Mouse (Mus musculus): Measurements from ENCODE around the gene Vasn. TPM values are rescaled to one million over a fixed set of nuclear protein-coding genes. Genes with fewer than 3 reads are reported as not detected.

Vasn gene
- polyA plus RNA-seq, 1 experiment from 2014 or later, result 4.2 TPM

- whole genome bisulfite sequencing, result 71% methylated on average over 7 of the region's 7 CpGs
Measured at GRCm38 (mm10) chr16:4651624-4652023, 11.9 kb downstream of the Vasn start.

GRCm38 (mm10) chr16:4652707-4653416, 13.1 kb downstream of the Vasn start:
- Histone ChIP-seq H3K36me3 (ENCODE audit: control insufficient read depth, insufficient read depth, low read length) (peaks cover 9% of the 10 kb centered on the region), H3K4me2 (ENCODE audit: low read length) (no peak overlapping the region), H3K4me1 (ENCODE audit: control insufficient read depth, insufficient read depth, low read length) (peaks cover 9% of the 10 kb centered on the region; the same call in 1 of the 2 replicates), H3K27ac (ENCODE audit: low read length) (no peak overlapping the region), H3K9ac (ENCODE audit: low read depth, low read length) (no peak overlapping the region), H3K27me3 (ENCODE audit: control insufficient read depth, insufficient read depth, low read depth, low read length) (no peaks in the 10 kb centered on the region), H3K4me3 (ENCODE audit: low read depth, low read length) (no peak overlapping the region), H3K9me3 (replicated peaks; ENCODE audit: control insufficient read depth, low read length, poor library complexity, severe bottlenecking) (no peaks in the 10 kb centered on the region)
- 83% methylated on average over 4 of the region's 4 CpGs for WGBS
- ATAC-seq, result no peak

More at GRCm38 (mm10) chr16:4651624-4652023, 11.9 kb downstream of the Vasn start:
- H3K9me3 ChIP-seq (replicated peaks; ENCODE audit: control insufficient read depth, low read length, poor library complexity, severe bottlenecking), result no peaks in the 10 kb centered on the region
- H3K4me2 ChIP-seq (ENCODE audit: low read length), result no peak overlapping the region
- no peak overlapping the region for H3K9ac ChIP-seq (ENCODE audit: low read depth, low read length)
- ATAC-seq, result no peak
- H3K27ac ChIP-seq (ENCODE audit: low read length), result no peak overlapping the region
- H3K27me3 ChIP-seq (ENCODE audit: control insufficient read depth, insufficient read depth, low read depth, low read length), result no peaks in the 10 kb centered on the region
- H3K4me1 ChIP-seq (ENCODE audit: control insufficient read depth, insufficient read depth, low read length), result peaks cover 9% of the 10 kb centered on the region; the same call in 1 of the 2 replicates
- H3K4me3 ChIP-seq (ENCODE audit: low read depth, low read length), result no peak overlapping the region
- peaks cover 9% of the 10 kb centered on the region for H3K36me3 ChIP-seq (ENCODE audit: control insufficient read depth, insufficient read depth, low read length)

- no peak overlapping the region for H3K4me2 ChIP-seq (ENCODE audit: low read length)
- 83% methylated on average over 10 of the region's 10 CpGs for WGBS
- H3K27ac ChIP-seq (ENCODE audit: low read length), result no peak overlapping the region
- peaks cover 11% of the 10 kb centered on the region; the same call in 1 of the 2 replicates for H3K4me1 ChIP-seq (ENCODE audit: control insufficient read depth, insufficient read depth, low read length)
- H3K36me3 ChIP-seq (ENCODE audit: control insufficient read depth, insufficient read depth, low read length), result peaks cover 9% of the 10 kb centered on the region
- H3K9me3 ChIP-seq (replicated peaks; ENCODE audit: control insufficient read depth, low read length, poor library complexity, severe bottlenecking), result no peaks in the 10 kb centered on the region
- ATAC-seq, result no peak
- H3K27me3 ChIP-seq (ENCODE audit: control insufficient read depth, insufficient read depth, low read depth, low read length), result no peaks in the 10 kb centered on the region
- H3K4me3 ChIP-seq (ENCODE audit: low read depth, low read length), result no peak overlapping the region
- no peak overlapping the region for H3K9ac ChIP-seq (ENCODE audit: low read depth, low read length)
Measured at GRCm38 (mm10) chr16:4654706-4655105, 15.0 kb downstream of the Vasn start.

- H3K4me2 ChIP-seq (ENCODE audit: low read length), result no peak overlapping the region
- peaks cover 9% of the 10 kb centered on the region for H3K36me3 ChIP-seq (ENCODE audit: control insufficient read depth, insufficient read depth, low read length)
- no peaks in the 10 kb centered on the region for H3K27me3 ChIP-seq (ENCODE audit: control insufficient read depth, insufficient read depth, low read depth, low read length)
- ATAC-seq, result no peak
- H3K4me3 ChIP-seq (ENCODE audit: low read depth, low read length), result no peak overlapping the region
- 0 out of 2 replicates have a peak overlapping the region, but pooled peaks have one; percentile 4 for H3K9ac ChIP-seq (ENCODE audit: low read depth, low read length)
- peak overlapping the region; percentile 59 for H3K27ac ChIP-seq (ENCODE audit: low read length)
- peaks cover 11% of the 10 kb centered on the region; the same call in 1 of the 2 replicates for H3K4me1 ChIP-seq (ENCODE audit: control insufficient read depth, insufficient read depth, low read length)
- 67% methylated on average over 4 of the region's 4 CpGs for WGBS
- H3K9me3 ChIP-seq (replicated peaks; ENCODE audit: control insufficient read depth, low read length, poor library complexity, severe bottlenecking), result no peaks in the 10 kb centered on the region
Measured at GRCm38 (mm10) chr16:4655251-4655734, 15.6 kb downstream of the Vasn start.

- Histone ChIP-seq H3K27me3 (ENCODE audit: control insufficient read depth, insufficient read depth, low read depth, low read length) (no peaks in the 10 kb centered on the region), H3K9ac (ENCODE audit: low read depth, low read length) (0 out of 2 replicates have a peak overlapping the region, but pooled peaks have one; percentile 4), H3K27ac (ENCODE audit: low read length) (peak overlapping the region; percentile 59), H3K4me3 (ENCODE audit: low read depth, low read length) (no peak overlapping the region), H3K36me3 (ENCODE audit: control insufficient read depth, insufficient read depth, low read length) (peaks cover 10% of the 10 kb centered on the region), H3K4me1 (ENCODE audit: control insufficient read depth, insufficient read depth, low read length) (peaks cover 11% of the 10 kb centered on the region; the same call in 1 of the 2 replicates), H3K9me3 (replicated peaks; ENCODE audit: control insufficient read depth, low read length, poor library complexity, severe bottlenecking) (no peaks in the 10 kb centered on the region), H3K4me2 (ENCODE audit: low read length) (no peak overlapping the region)
- peak; percentile 41; the same call in 1 of the 2 replicates for ATAC-seq
- WGBS, result 26% methylated on average over 11 of the region's 11 CpGs
Measured at GRCm38 (mm10) chr16:4655764-4656570, 16.2 kb downstream of the Vasn start.

- no peak overlapping the region for H3K4me3 ChIP-seq (ENCODE audit: low read depth, low read length)
- ATAC-seq, result no peak
- WGBS, result 59% methylated on average over 9 of the region's 9 CpGs
- no peak overlapping the region for H3K27ac ChIP-seq (ENCODE audit: low read length)
- H3K4me1 ChIP-seq (ENCODE audit: control insufficient read depth, insufficient read depth, low read length), result peaks cover 11% of the 10 kb centered on the region; the same call in 1 of the 2 replicates
- no peaks in the 10 kb centered on the region for H3K27me3 ChIP-seq (ENCODE audit: control insufficient read depth, insufficient read depth, low read depth, low read length)
- no peak overlapping the region for H3K9ac ChIP-seq (ENCODE audit: low read depth, low read length)
- H3K4me2 ChIP-seq (ENCODE audit: low read length), result no peak overlapping the region
- H3K9me3 ChIP-seq (replicated peaks; ENCODE audit: control insufficient read depth, low read length, poor library complexity, severe bottlenecking), result no peaks in the 10 kb centered on the region
- H3K36me3 ChIP-seq (ENCODE audit: control insufficient read depth, insufficient read depth, low read length), result peaks cover 14% of the 10 kb centered on the region
Measured at GRCm38 (mm10) chr16:4656571-4657081, 16.9 kb downstream of the Vasn start.

GRCm38 (mm10) chr16:4658781-4659245, 19.1 kb downstream of the Vasn start:
- no peaks in the 10 kb centered on the region for H3K9me3 ChIP-seq (replicated peaks; ENCODE audit: control insufficient read depth, low read length, poor library complexity, severe bottlenecking)
- peaks cover 11% of the 10 kb centered on the region; the same call in 1 of the 2 replicates for H3K4me1 ChIP-seq (ENCODE audit: control insufficient read depth, insufficient read depth, low read length)
- no peaks in the 10 kb centered on the region for H3K27me3 ChIP-seq (ENCODE audit: control insufficient read depth, insufficient read depth, low read depth, low read length)
- no peak overlapping the region for H3K4me2 ChIP-seq (ENCODE audit: low read length)
- no peak overlapping the region for H3K4me3 ChIP-seq (ENCODE audit: low read depth, low read length)
- H3K9ac ChIP-seq (ENCODE audit: low read depth, low read length), result no peak overlapping the region
- ATAC-seq, result peak; percentile 48; the same call in 1 of the 2 replicates
- peaks cover 13% of the 10 kb centered on the region for H3K36me3 ChIP-seq (ENCODE audit: control insufficient read depth, insufficient read depth, low read length)
- 24% methylated on average over 11 of the region's 11 CpGs for WGBS
- no peak overlapping the region for H3K27ac ChIP-seq (ENCODE audit: low read length)

GRCm38 (mm10) chr16:4659326-4659725, 19.6 kb downstream of the Vasn start:
- Histone ChIP-seq H3K36me3 (ENCODE audit: control insufficient read depth, insufficient read depth, low read length) (peaks cover 13% of the 10 kb centered on the region), H3K4me3 (ENCODE audit: low read depth, low read length) (no peak overlapping the region), H3K4me2 (ENCODE audit: low read length) (no peak overlapping the region), H3K9me3 (replicated peaks; ENCODE audit: control insufficient read depth, low read length, poor library complexity, severe bottlenecking) (no peaks in the 10 kb centered on the region), H3K27me3 (ENCODE audit: control insufficient read depth, insufficient read depth, low read depth, low read length) (no peaks in the 10 kb centered on the region), H3K9ac (ENCODE audit: low read depth, low read length) (no peak overlapping the region), H3K27ac (ENCODE audit: low read length) (no peak overlapping the region; the same call in 1 of the 2 replicates), H3K4me1 (ENCODE audit: control insufficient read depth, insufficient read depth, low read length) (peaks cover 11% of the 10 kb centered on the region; the same call in 1 of the 2 replicates)
- WGBS, result 6% methylated on average over 2 of the region's 2 CpGs
- no peak for ATAC-seq

Measured in midbrain, embryonic 16.5 days (tissue).